Mouse (Mus musculus) inflammation-experienced regulatory T-cells, adult 6 months (primary cell): ENCODE measurements around the gene Chd6. TPM values are rescaled to one million over a fixed set of nuclear protein-coding genes. Genes with fewer than 3 reads are reported as not detected.

Source experiments
- ATAC-seq: one replicate; pipeline ENCODE4 v1.8.0; 2017
- polyA plus RNA-seq, 3 experiments: library from polyadenylated mRNA; unstranded; fragments of 100-300 nt; shearing (Covaris generic); gene quantifications; one replicate each; pipeline ENCODE4 v1.2.1; 2017

The Chd6 gene
- polyA plus RNA-seq: 10 to 100 TPM; 20.1 to 41.6 (median 39.1) TPM

DNA sequence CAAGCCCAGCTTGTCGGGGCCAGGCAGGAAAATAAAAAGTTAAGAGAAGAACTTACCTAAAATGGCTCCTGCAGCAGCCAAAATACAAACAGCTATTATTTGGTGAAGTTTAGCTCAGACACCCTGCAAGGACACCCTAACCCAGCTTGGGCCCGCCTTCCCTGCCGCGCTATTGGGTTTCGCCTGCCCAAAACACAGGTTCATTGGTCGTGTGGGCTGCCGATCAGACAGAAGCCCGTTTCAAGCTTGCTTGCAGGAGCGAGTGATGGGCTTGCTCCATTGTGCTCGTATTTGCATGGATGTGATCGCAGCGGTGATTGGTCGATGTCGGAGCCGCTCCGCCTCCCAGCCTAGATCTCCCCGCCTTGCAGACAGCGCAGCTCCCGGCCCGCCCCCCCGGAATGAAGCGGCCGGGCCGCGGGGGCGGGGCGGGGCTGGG, at the start of gene Chd6:
Gene Chd6, minus strand, starts transcription at position 143 of the 439 bp plus-strand sequence.
- peak; percentile 99 for ATAC-seq

- no peak for ATAC-seq
Measured at GRCm38 (mm10) chr2:161150004-161150842, 41.3 kb upstream of the Chd6 start.

GRCm38 (mm10) chr2:161148428-161149020, 39.6 kb upstream of the Chd6 start:
- no peak for ATAC-seq

DNA sequence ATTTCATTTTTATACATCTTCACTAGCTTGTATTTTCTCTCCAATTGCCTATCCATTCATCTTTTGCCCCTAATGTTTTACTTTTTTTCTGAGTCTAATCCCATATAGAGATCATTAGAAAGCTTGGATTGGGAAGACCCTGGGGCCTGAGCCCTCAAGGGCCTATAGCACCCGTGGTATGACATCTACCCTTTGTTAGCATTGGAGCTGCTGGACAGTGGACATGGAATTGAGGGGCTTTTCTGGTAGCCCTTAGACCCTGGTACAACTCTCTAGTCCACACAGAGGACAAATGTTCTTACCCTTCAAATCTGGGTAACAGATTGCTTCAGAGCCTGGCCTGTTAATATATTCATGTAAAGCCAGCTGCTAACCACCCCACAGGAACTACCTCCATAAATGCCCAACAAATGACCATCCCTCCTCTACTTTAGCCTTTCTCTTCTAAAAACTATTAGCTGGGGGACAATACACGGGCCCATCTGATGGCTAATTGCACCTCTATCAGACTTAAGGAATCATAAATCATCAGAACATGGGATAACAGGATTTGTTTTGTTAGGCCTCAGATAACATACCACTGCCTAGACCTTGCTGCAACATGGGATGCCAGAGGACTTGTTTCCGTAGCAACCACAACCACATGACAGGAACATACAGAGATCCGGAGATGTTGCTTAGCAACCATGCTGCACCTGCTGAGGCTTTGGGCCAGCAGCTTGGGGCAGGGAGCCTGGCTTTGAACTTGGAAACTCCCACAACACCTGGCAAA, 39.0 kb upstream of the Chd6 start:
- ATAC-seq: peak; percentile 14

- no peak for ATAC-seq
Measured at GRCm38 (mm10) chr2:161144799-161145198, 35.9 kb upstream of the Chd6 start.

DNA sequence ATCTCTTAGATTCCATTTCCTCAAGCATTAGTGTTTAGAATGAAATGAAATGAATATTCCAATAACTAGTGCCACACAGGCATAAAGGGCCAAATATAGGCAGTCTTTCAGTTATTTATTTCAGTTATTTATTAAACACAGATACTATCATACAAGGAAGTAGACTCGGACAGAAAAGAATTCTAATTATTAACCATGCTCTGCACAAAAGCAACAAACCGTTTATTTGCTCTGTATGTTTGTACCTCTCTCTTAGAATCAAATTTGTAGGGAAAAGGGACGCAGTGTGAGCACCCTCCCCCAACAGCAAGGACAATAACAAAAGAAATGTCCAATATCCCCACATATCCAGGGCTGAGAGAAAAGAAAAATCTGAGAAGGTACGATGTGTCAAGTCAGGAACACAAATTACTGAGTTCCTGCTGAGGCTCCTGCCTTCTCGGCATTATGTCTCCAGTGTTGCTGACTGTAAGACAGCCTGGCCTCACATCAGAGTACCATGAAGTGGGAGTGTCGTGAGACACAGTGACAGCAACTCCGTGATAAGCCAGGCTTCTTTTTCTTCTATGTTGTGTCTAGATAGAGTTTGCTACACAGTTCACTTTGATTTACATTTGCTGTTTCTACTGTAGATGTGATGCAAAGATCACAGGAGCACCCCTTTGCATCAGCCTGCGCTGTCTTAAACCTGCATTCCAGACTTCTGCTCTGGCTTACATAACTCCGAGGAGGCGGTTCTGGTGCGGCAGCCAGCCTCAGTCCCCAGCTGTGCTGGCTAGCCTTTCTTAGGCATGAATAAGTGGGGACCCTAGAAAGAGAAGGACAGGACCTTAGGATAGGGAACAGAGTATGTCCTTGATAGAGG, 30.0 kb upstream of the Chd6 start:
- ATAC-seq: no peak

DNA sequence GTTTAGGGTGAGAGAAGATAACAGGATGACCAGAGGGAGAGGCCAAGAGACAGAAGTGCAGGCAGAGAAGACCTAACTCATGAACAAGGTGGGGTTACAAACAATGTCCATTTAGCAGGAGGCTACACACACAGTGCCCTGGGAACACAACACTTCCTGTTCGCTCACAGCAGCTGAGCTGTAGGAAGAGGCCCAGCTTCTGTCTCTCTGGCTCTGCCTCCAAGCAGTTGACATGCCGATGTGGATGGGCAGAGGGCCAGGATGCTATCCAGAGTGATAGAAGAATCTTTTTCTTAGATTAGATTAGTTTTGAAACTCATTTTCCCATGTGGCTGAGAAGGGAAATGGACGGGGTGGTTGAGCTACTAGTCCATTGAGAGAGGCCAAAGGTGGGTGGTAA, 28.1 kb upstream of the Chd6 start:
- no peak for ATAC-seq

GRCm38 (mm10) chr2:161128367-161129111, 19.7 kb upstream of the Chd6 start:
- no peak for ATAC-seq

GRCm38 (mm10) chr2:161112011-161112410, 3.1 kb upstream of the Chd6 start:
- ATAC-seq: no peak

DNA sequence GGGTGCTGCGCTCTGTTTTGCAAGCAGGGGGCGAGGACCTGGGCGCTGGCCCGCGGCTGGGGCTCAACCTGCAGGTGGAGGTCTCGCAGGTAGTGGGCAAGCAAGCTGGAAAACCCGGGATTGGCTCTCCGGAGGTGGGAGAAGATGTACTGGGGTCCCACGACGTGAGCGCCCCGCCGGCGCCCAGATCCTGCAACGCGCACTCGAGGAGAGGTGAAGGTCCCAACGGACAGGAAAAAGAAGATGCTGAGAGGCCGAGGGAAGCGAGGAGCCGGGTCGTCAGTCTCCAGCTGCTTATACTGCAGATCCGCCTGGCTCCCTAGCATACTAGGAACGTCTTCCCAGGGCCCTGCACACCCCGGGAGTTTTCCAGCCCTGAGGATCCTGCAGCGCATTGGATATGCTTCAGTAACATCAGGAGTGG, 535 bp upstream of the Chd6 start:
- no peak for ATAC-seq

DNA sequence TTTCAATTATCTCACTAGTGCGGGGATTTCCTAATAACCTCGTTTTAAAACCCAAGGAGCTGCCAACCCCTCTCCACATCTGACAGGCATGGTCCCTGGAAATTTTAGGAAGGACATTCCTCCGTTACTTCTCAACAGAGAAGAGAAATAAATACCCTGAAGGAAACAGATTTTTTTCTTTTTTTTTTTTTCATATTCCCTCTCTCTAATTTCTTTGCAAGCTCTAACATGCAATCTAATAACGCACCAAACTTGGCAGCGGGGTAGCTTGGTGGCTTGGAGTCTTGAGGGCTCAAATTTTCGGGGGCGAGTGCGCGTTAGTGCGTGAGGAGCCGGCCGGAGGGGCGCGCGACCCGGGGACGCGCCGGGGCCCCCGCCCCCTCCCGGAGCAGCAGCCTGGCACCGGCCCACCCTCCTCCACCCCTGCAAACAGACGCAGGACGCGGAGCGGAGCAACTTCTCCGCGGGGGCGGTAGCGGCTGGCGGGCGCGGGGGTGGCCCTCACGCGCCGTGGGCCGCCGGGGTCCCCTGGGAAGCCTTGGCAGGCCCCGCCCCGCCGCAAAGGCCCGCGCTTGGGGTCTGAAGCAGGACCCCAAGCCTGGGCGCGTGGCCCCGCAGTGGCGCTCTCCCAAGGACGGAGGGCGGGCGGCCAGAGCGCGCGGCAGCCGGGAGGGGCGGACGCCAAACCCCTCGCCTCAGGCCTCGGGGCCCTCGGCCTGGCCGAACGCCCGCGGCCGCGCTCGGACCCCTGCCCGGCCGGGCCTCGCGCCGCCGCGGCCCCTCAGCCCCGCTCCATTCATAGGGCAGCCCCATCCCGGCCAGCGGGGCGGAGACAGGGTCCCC, 569 bp downstream of the Chd6 start:
- peak; percentile 4 for ATAC-seq

DNA sequence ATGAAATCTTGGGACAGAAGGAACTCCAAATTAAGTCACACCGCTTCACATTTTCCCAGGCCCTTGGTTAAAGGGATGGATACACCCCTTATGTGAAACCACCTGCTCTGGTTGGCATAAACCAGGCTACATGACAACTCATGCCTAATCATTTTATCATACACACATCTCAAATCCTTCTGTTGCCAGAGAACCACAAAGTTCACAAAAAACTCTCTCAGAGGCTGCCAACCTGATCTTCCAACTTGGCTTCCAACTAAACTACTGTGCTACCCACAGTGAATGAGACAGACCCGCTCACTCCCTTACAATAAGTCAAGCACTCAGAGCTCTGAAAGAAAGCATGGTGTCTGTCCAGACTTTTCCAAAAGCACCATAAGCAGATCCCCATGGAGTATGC, 1.6 kb downstream of the Chd6 start:
- no peak for ATAC-seq

GRCm38 (mm10) chr2:161103769-161104168, 5.1 kb downstream of the Chd6 start:
- ATAC-seq: no peak

DNA sequence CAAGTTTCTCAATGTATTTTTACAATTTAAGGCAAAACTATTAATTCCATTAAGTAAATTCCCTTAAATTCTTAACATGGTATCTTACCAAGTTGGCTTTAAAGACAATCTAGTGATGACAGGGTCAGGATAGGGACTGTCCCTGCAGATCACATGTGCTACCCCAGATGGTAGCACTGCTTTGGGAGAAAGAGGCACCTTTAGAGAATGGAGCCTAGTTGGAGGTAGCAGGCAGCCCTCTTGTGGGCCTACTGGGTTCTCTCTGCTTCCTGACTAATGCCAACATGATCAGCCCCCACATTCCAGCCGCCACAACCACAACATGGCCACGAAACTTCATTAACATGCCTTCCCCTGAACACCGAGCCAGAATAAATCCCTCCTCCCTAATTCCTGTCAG, 6.8 kb downstream of the Chd6 start:
- ATAC-seq: peak; percentile 34

- no peak for ATAC-seq
Measured at GRCm38 (mm10) chr2:161097746-161098145, 11.1 kb downstream of the Chd6 start.

- ATAC-seq: no peak
Measured at GRCm38 (mm10) chr2:161090746-161091405, 18.0 kb downstream of the Chd6 start.

DNA sequence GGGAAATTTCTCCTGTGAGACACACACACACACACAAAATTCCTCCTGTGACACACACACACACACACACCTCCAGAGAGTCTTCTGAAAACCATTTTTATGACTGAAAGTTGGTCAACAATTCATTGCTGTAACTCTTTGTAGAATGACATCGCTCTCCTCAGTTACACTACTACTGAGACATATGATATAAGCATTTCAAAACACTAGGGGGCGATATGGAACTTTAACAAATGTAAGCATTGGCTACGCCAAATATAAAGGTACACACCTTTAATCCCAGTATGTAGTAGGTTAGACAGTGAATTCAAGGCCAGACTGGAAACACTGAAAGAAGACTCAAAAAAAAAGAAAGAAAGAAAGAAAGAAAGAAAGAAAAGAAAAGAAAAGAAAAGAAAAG, 18.7 kb downstream of the Chd6 start:
- ATAC-seq: peak; percentile 88

DNA sequence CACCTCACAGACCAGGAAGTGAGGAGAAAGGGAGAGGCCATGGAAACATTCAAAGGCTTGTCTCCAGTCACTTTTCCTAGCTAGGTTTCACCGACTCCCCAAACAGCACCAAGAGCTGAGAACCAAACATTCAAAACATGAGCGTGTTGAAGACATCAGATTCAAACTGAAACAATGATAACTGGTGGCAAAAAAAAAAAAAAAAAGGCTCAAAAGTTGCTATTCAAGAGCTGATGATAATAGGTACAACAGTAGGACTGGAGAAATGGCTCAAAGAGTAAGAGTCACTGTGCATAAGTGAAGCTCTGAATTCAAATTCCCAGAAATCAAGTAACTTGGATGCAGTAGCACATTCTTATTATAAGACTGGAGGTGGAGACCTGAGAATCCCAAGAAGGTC, 30.3 kb downstream of the Chd6 start:
- ATAC-seq: no peak

DNA sequence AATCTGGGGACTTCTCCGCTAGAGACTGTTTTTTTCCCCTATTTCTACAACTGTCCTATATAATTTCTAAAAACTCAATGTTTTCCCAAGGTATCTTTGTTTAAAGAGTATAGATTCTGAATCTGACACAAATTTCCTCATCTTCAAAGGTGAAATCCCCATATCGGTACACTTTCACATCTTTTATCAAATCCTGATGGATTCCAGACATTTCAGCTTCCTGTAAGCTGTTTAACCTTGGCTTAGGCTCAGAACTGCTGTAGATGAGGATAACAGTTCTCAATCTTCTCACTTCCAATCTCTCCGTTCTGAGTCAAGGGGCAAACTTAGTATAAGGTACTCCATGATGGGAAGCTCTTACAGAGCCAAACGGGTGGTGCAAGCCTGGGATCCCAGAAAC, 32.6 kb downstream of the Chd6 start:
- ATAC-seq: no peak

DNA sequence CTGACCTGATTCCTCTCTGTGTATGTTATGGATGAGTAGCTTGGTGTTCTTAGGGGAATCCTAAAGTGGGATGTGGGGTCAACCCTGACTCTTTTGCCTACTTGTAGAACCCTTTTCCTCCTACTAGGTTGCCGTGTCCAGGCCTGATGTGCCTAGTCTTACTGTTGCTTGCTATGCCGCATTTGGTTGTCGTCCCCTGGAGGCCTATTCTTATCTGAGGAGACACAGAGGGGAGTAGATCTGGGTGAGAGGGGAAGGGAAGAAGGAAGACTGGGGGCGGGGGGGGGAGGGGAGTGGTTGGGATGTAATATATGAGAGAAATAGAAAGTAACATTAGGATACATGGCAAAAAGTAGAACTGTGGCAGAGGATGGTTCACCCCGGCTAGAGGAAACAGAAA, 33.3 kb downstream of the Chd6 start:
- ATAC-seq: no peak
